ENCODE assay signal across 9 mouse cellular contexts in the genomic region with DNA sequence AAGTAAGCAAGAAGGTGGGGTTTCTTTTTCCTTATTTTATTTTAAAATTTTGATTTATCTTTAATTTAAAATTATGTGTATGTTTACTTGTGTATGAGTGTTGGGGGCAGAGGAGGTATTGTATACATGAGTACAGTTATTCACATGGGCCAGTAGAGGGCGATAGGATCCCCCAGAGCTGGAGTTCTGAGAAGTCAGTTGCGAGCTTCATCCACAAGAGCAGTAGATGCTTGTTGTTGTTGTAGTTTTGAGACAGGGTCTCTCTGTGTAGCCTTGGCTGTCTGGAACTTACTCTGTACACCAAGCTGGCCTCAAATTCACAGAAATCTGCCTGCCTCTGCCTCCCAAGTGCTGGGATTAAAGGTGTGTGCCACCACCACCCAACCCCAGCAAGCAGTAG. TPM values are rescaled to one million over a fixed set of nuclear protein-coding genes. Genes with fewer than 3 reads are reported as not detected.
DNase-seq lines count a peak whose midpoint lies in the region; ATAC-seq and TF ChIP-seq lines count a peak whose summit lies in the region.
"Had no signal": no experiment of that assay in that cellular context is flagged by ENCODE, and none has a peak within 500 bp of the region (broad histone marks: within the 10 kb centered on the region; RNA-seq: fewer than 3 reads in every experiment).

No protein-coding gene starts in this region.

- no peak overlapping the region for H3K27ac ChIP-seq in gastrocnemius, adult 2 months
- H3K27ac ChIP-seq: limb, embryonic 13.5 days had no signal

- H3K4me3 ChIP-seq in gastrocnemius, adult 2 months = no peak overlapping the region
- H3K4me3 ChIP-seq: limb, embryonic 13.5 days had no signal

- intact Hi-C loops in gastrocnemius, adult 2 months (cut with DNase I) = no loop called here
- intact Hi-C loops in gastrocnemius, postnatal 36 days (cut with DNase I) = loop anchor here (2.0 kb wide), 1 partner anchor 54 kb away; no protein-coding TSS in a partner anchor

- ATAC-seq in erythroblast, adult 5-6 weeks (replicated peaks; ENCODE audit: low FRiP score, poor library complexity, severe bottlenecking) = peak; percentile 92
- peak; percentile 64 for ATAC-seq in megakaryocyte, adult 5-6 weeks (ENCODE audit: poor library complexity, severe bottlenecking)

- peak; percentile 64 for TF ChIP-seq CTCF in gastrocnemius, adult 2 months (IDR thresholded peaks at IDR 0.05)

- DNase-seq in gastrocnemius, adult 2 months = no peak
- DNase-seq in gastrocnemius, postnatal 36 days = no peak
- DNase-seq in right cerebral cortex, postnatal 4 days = peak; percentile 3
- DNase-seq in right cerebral cortex, postnatal 36 days (ENCODE audit: low spot score in 2 of 2) = no peak
- DNase-seq in layer of hippocampus, adult 9-10 months (ENCODE audit: low spot score) = no peak
- DNase-seq in adipocyte (ENCODE audit: low spot score) = no peak

RNA-seq across cellular contexts. Expression of a gene that starts 23.8 kb away (rescaled TPM):
- total RNA-seq in gastrocnemius, adult 2 months (2021) = 100 to 1,000 TPM; 125 TPM
- total RNA-seq in gastrocnemius, postnatal 36 days (2021) = 100 to 1,000 TPM in 1 of 2 experiments, 10 to 100 TPM in 1; 96.9 to 117 TPM
- total RNA-seq in erythroblast, adult 5-6 weeks (2015; ENCODE audit: low replicate concordance) = 66.5 and 67.2 TPM in 2 replicates
- total RNA-seq in erythroblast, adult 5-6 weeks (2017; ENCODE audit: low replicate concordance) = 76.7 and 82.2 TPM in 2 replicates
- 109 and 115 TPM in 2 replicates for total RNA-seq in megakaryocyte, adult 5-6 weeks (2015)
- total RNA-seq in megakaryocyte, adult 5-6 weeks (2017) = 95.9 and 103 TPM in 2 replicates
